Mouse (Mus musculus) MEL (cell line): ENCODE results near the gene Pkdrej. TPM values are rescaled to one million over a fixed set of nuclear protein-coding genes. Genes with fewer than 3 reads are reported as not detected.

Source experiments
- DNase-seq: peaks from one replicate; pipeline ENCODE4 v3.0.0; 2011; ENCODE audit warnings: low read depth, low spot score
- H3K27ac ChIP-seq: 2 replicates; pipeline ENCODE4 v1.5.1; 2012; ENCODE audit warnings: low read depth, mild to moderate bottlenecking, control low read depth, low read length, moderate library complexity; ENCODE audit not compliant: control insufficient read depth
- H3K27me3 ChIP-seq, 2 experiments: fragments of 150-350 bp in 1 of 2; sonication (generic) in 1 of 2; 2 replicates each; pipeline ENCODE4 v1.6.1; 2012; ENCODE audit warnings: low read length in 2 of 2, mild to moderate bottlenecking in 2 of 2, improper control_type of control experiment in 1 of 2, moderate library complexity in 1 of 2; ENCODE audit not compliant: insufficient read depth in 2 of 2, control insufficient read depth in 1 of 2
- H3K36me3 ChIP-seq, 2 experiments: 2 replicates each; pipeline ENCODE4 v1.6.1; 2012 to 2014; ENCODE audit warnings: low read length in 2 of 2, improper control_type of control experiment in 1 of 2, inconsistent platforms in 1 of 2, mild to moderate bottlenecking in 1 of 2; ENCODE audit not compliant: insufficient read depth in 2 of 2, control insufficient read depth in 1 of 2
- H3K4me1 ChIP-seq, 2 experiments: fragments of 150-350 bp in 1 of 2; sonication (generic) in 1 of 2; 2 replicates each; pipeline ENCODE4 v1.6.1; 2012; ENCODE audit warnings: low read length in 2 of 2, improper control_type of control experiment in 1 of 2, mild to moderate bottlenecking in 1 of 2; ENCODE audit not compliant: insufficient read depth in 2 of 2, control insufficient read depth in 1 of 2
- H3K4me3 ChIP-seq, 2 experiments: fragments of 150-350 bp in 1 of 2; sonication (generic) in 1 of 2; 2 replicates each; pipeline ENCODE4 v1.5.1; 2012; ENCODE audit warnings: low read depth in 2 of 2, low read length in 2 of 2, mild to moderate bottlenecking in 2 of 2, moderate library complexity in 2 of 2, control low read depth in 1 of 2, improper control_type of control experiment in 1 of 2; ENCODE audit not compliant: control insufficient read depth in 1 of 2, insufficient read depth in 1 of 2
- H3K79me2 ChIP-seq: 2 replicates; pipeline ENCODE4 v1.6.1; 2012; ENCODE audit warnings: mild to moderate bottlenecking, low read length, moderate library complexity; ENCODE audit not compliant: control insufficient read depth, poor library complexity, insufficient read depth
- H3K9ac ChIP-seq: 2 replicates; pipeline ENCODE4 v1.6.1; 2012; ENCODE audit warnings: low read depth, mild to moderate bottlenecking, control low read depth, low read length, moderate library complexity; ENCODE audit not compliant: control insufficient read depth, poor library complexity, severe bottlenecking
- H3K9me3 ChIP-seq: fragments of 150-350 bp; sonication (generic); replicated peaks from 2 replicates; pipeline ENCODE4 v1.6.1; 2012; ENCODE audit warnings: mild to moderate bottlenecking, low read length, improper control_type of control experiment, moderate library complexity; ENCODE audit not compliant: insufficient read depth
- CHD1 ChIP-seq: IDR thresholded peaks from 2 replicates; pipeline ENCODE4 v1.6.1; 2012; ENCODE audit warnings: low read depth, mild to moderate bottlenecking, inconsistent platforms, low read length, improper control_type of control experiment
- CHD2 ChIP-seq: IDR thresholded peaks from 2 replicates; pipeline ENCODE4 v1.6.1; 2011; ENCODE audit warnings: low read length, improper control_type of control experiment
- CTCF ChIP-seq, 3 experiments: IDR thresholded peaks in 2 of 3; conservative IDR thresholded peaks in 1 of 3; 2 replicates each; pipeline ENCODE4 v1.5.1; 2011 to 2012; ENCODE audit warnings: low read length in 3 of 3, low read depth in 2 of 3, mild to moderate bottlenecking in 2 of 3, improper control_type of control experiment in 1 of 3, inconsistent platforms in 1 of 3, mixed read lengths in 1 of 3, moderate library complexity in 1 of 3; ENCODE audit not compliant: control insufficient read depth in 1 of 3, insufficient read depth in 1 of 3, poor library complexity in 1 of 3, severe bottlenecking in 1 of 3
- E2F4 ChIP-seq: IDR thresholded peaks from 2 replicates; pipeline ENCODE4 v1.6.1; 2011; ENCODE audit warnings: low read depth, low read length, improper control_type of control experiment, borderline replicate concordance
- ELF1 ChIP-seq: IDR thresholded peaks from 2 replicates; pipeline ENCODE4 v1.6.1; 2014; ENCODE audit warnings: low read depth, mild to moderate bottlenecking, inconsistent platforms, low read length, improper control_type of control experiment, moderate library complexity
- EP300 ChIP-seq, 2 experiments: IDR thresholded peaks; 2 replicates each; pipeline ENCODE4 v1.6.1; 2011; ENCODE audit warnings: improper control_type of control experiment in 2 of 2, low read length in 2 of 2, low read depth in 1 of 2, mild to moderate bottlenecking in 1 of 2
- GATA1 ChIP-seq: IDR thresholded peaks from 2 replicates; pipeline ENCODE4 v1.6.1; 2011; ENCODE audit warnings: low read depth, low read length, improper control_type of control experiment
- HCFC1 ChIP-seq: IDR thresholded peaks from 2 replicates; pipeline ENCODE4 v1.6.1; 2012; ENCODE audit warnings: low read depth, mild to moderate bottlenecking, inconsistent platforms, low read length, improper control_type of control experiment, moderate library complexity
- JUND ChIP-seq: IDR thresholded peaks from 2 replicates; pipeline ENCODE4 v1.6.1; 2011; ENCODE audit warnings: low read depth, mild to moderate bottlenecking, improper control_type of control experiment, low read length
- KAT2A ChIP-seq: conservative IDR thresholded peaks from 2 replicates; pipeline ENCODE4 v1.6.1; 2012; ENCODE audit warnings: low read depth, low read length, improper control_type of control experiment, inconsistent platforms
- MAX ChIP-seq: IDR thresholded peaks from 2 replicates; pipeline ENCODE4 v1.6.1; 2011; ENCODE audit warnings: low read length, improper control_type of control experiment
- MAZ ChIP-seq: IDR thresholded peaks from 2 replicates; pipeline ENCODE4 v1.6.1; 2012; ENCODE audit warnings: low read depth, mild to moderate bottlenecking, inconsistent platforms, low read length, improper control_type of control experiment
- MXI1 ChIP-seq: IDR thresholded peaks from 2 replicates; pipeline ENCODE4 v1.6.1; 2011; ENCODE audit warnings: mild to moderate bottlenecking, low read depth, low read length, improper control_type of control experiment
- MYC ChIP-seq: IDR thresholded peaks from 2 replicates; pipeline ENCODE4 v1.6.1; 2011; ENCODE audit warnings: low read depth, mild to moderate bottlenecking, low read length, improper control_type of control experiment, moderate library complexity
- POLR2A ChIP-seq, 2 experiments: IDR thresholded peaks; 2 replicates each; pipeline ENCODE4 v1.6.1; 2011 to 2012; ENCODE audit warnings: low read length in 2 of 2, mild to moderate bottlenecking in 2 of 2, control low read depth in 1 of 2, improper control_type of control experiment in 1 of 2, low read depth in 1 of 2, moderate library complexity in 1 of 2; ENCODE audit not compliant: control insufficient read depth in 1 of 2, insufficient read depth in 1 of 2, poor library complexity in 1 of 2
- POLR2AphosphoS5 ChIP-seq: IDR thresholded peaks from 2 replicates; pipeline ENCODE4 v1.6.1; 2012; ENCODE audit warnings: low read depth, borderline replicate concordance, mild to moderate bottlenecking, inconsistent platforms, low read length, moderate library complexity, mixed read lengths
- RAD21 ChIP-seq: IDR thresholded peaks from 2 replicates; pipeline ENCODE4 v1.6.1; 2011; ENCODE audit warnings: mild to moderate bottlenecking, low read depth, low read length, improper control_type of control experiment
- TAL1 ChIP-seq: IDR thresholded peaks from 2 replicates; pipeline ENCODE4 v1.6.1; 2012; ENCODE audit warnings: mild to moderate bottlenecking, inconsistent platforms, low read length, moderate library complexity, mixed read lengths
- TCF12 ChIP-seq: IDR thresholded peaks from 2 replicates; pipeline ENCODE4 v1.6.1; 2014; ENCODE audit warnings: low read depth, mild to moderate bottlenecking, inconsistent platforms, low read length, improper control_type of control experiment, moderate library complexity
- UBTF ChIP-seq: IDR thresholded peaks from 2 replicates; pipeline ENCODE4 v1.6.1; 2012; ENCODE audit warnings: low read depth, mild to moderate bottlenecking, inconsistent platforms, low read length, improper control_type of control experiment, moderate library complexity, borderline replicate concordance; ENCODE audit not compliant: insufficient read depth
- USF2 ChIP-seq, 2 experiments: IDR thresholded peaks; 2 replicates each; pipeline ENCODE4 v1.6.1; 2011 to 2012; ENCODE audit warnings: improper control_type of control experiment in 2 of 2, low read length in 2 of 2, borderline replicate concordance in 1 of 2, inconsistent platforms in 1 of 2, low read depth in 1 of 2, mild to moderate bottlenecking in 1 of 2; ENCODE audit not compliant: insufficient read depth in 1 of 2
- ZC3H11A ChIP-seq: IDR thresholded peaks from 2 replicates; pipeline ENCODE4 v1.6.1; 2012; ENCODE audit warnings: low read depth, mild to moderate bottlenecking, inconsistent platforms, low read length, improper control_type of control experiment
- ZMIZ1 ChIP-seq: IDR thresholded peaks from 2 replicates; pipeline ENCODE4 v1.6.1; 2012; ENCODE audit warnings: low read depth, mild to moderate bottlenecking, inconsistent platforms, low read length, improper control_type of control experiment, moderate library complexity
- ZNF384 ChIP-seq: IDR thresholded peaks from 2 replicates; pipeline ENCODE4 v1.6.1; 2012; ENCODE audit warnings: low read depth, mild to moderate bottlenecking, inconsistent platforms, low read length, improper control_type of control experiment
- polyA plus RNA-seq, 2 experiments: library from polyadenylated mRNA; stranded (reverse) in 1 of 2; unstranded in 1 of 2; fragments of >175 nt in 1 of 2; fragments of >200 nt in 1 of 2; gene quantifications; 2 replicates each; pipeline versions ENCODE4 v1.2.1 to v1.2.4; 2012; ENCODE audit warnings: low replicate concordance in 2 of 2, low read depth in 1 of 2; ENCODE audit not compliant: insufficient read length in 2 of 2, insufficient read depth in 1 of 2, missing spikeins in 1 of 2
- total RNA-seq: library from RNA; depleted of rRNA; stranded (reverse); fragments of 300-350 nt; gene quantifications from 2 replicates; pipeline ENCODE4 v1.2.3, GENCODE M21; 2012

Pkdrej gene
- total and polyA plus RNA-seq, 3 experiments = 0.27 to 0.56 TPM; not detected in 1

DNA sequence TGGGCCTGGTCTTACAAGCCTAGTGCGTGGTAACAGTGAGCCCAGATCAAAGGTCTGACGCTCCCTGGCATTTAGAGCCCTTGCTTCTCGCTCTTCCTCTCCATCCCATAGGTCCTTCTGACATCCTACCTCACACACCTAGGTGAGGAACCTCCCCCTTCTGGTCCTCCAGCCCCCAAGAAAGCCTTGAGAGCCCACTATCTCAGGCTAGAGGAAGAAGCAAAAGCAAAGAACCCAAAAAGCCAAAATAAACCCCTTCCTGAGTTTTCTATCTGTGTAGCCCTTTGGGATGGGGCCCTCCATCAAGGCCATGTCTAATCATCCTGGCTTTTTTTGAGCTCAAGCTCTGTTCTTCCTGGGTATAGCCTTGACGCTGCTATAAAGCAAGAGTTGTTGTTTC is 33.5 kb downstream of the Pkdrej start:
- H3K4me1 ChIP-seq = no peaks in the 10 kb centered on the region
- DNase-seq = no peak
- H3K9ac ChIP-seq = no peak overlapping the region
- H3K4me3 ChIP-seq = no peak overlapping the region
- H3K36me3 ChIP-seq = no peaks in the 10 kb centered on the region
- TF ChIP-seq ZNF384 (no peak), E2F4 (no peak), MXI1 (no peak), EP300 (IDR thresholded peaks at IDR 0.05; ENCODE audit: low read depth in 1 of 2, low read length in 2 of 2) (no peak), TCF12 (no peak), GATA1 (no peak), ZMIZ1 (no peak), JUND (no peak), CHD2 (no peak), POLR2A (IDR thresholded peaks at IDR 0.05; ENCODE audit: control insufficient read depth in 1 of 2, insufficient read depth in 1 of 2, low read depth in 1 of 2, low read length in 2 of 2, poor library complexity in 1 of 2) (no peak), UBTF (no peak), MYC (no peak), RAD21 (no peak), ELF1 (no peak), MAX (no peak), CTCF (IDR thresholded peaks at IDR 0.05 in 2 of 3, conservative IDR thresholded peaks at IDR 0.05 in 1 of 3; ENCODE audit: control insufficient read depth in 1 of 3, insufficient read depth in 1 of 3, low read depth in 2 of 3, low read length in 3 of 3, poor library complexity in 1 of 3, severe bottlenecking in 1 of 3) (no peak)
- TF ChIP-seq, all 39 proteins: peak for 0
- no peaks in the 10 kb centered on the region for H3K27me3 ChIP-seq
- no peaks in the 10 kb centered on the region for H3K9me3 ChIP-seq
- no peaks in the 10 kb centered on the region for H3K79me2 ChIP-seq
- no peak overlapping the region for H3K27ac ChIP-seq

DNA sequence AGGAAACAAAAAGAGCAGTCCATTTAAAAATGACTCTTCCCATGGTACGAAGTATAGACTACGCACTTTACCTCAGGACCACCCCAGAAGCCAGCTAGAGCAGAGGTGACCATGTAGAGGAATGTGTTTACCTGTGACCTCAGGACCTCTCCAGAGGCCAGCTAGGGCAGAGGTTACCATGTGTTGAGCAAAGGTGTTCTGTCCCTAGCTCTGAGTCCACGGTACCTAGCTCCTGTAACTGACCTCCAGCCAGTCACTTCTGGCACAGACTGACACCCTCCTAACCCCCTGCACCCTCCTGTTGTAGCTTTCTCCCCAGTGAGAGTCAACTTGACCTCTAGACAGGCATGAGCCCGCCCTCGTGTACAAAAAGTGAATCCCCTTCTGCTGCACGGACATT is 34.1 kb downstream of the Pkdrej start:
- no peak for TF ChIP-seq POLR2AphosphoS5
- TF ChIP-seq CHD2 = no peak
- no peak for TF ChIP-seq POLR2A (IDR thresholded peaks at IDR 0.05; ENCODE audit: control insufficient read depth in 1 of 2, insufficient read depth in 1 of 2, low read depth in 1 of 2, low read length in 2 of 2, poor library complexity in 1 of 2)
- no peak for TF ChIP-seq ZC3H11A
- no peak for TF ChIP-seq ZNF384
- no peak for TF ChIP-seq HCFC1
- TF ChIP-seq JUND = no peak
- TF ChIP-seq CHD1 = no peak
- no peak for TF ChIP-seq MAZ
- no peak for TF ChIP-seq MAX
- no peak for TF ChIP-seq KAT2A
- TF ChIP-seq USF2 (IDR thresholded peaks at IDR 0.05; ENCODE audit: borderline replicate concordance in 1 of 2, insufficient read depth in 1 of 2, low read depth in 1 of 2, low read length in 2 of 2) = no peak
- no peak for TF ChIP-seq TAL1
- no peaks in the 10 kb centered on the region for H3K27me3 ChIP-seq
- DNase-seq = no peak
- H3K79me2 ChIP-seq = no peaks in the 10 kb centered on the region
- H3K4me1 ChIP-seq = no peaks in the 10 kb centered on the region
- H3K36me3 ChIP-seq = no peaks in the 10 kb centered on the region
- H3K27ac ChIP-seq = no peak overlapping the region
- H3K9ac ChIP-seq = no peak overlapping the region
- H3K9me3 ChIP-seq = no peaks in the 10 kb centered on the region
- no peak overlapping the region for H3K4me3 ChIP-seq
